Mouse (Mus musculus) cerebral cortex, adult 2 months (tissue): ENCODE results near the gene P3h4.

Experiments
- WGBS: fragments of 180-500 bp; shearing (Covaris S2); methylation state at CpG from one replicate; pipeline ENCODE4 v1.1.7; 2018; 5-methylcytosine and 5-hydroxymethylcytosine counted together

P3h4 gene

GRCm38 (mm10) chr11:100414021-100414913, at the start of gene P3h4:
Gene P3h4 (minus strand): TSS chr11:100414836.
- 3% methylated on average over 93 of the region's 93 CpGs for WGBS

GRCm38 (mm10) chr11:100462699-100463098, 48.1 kb upstream of the P3h4 start:
- whole genome bisulfite sequencing: 43% methylated on average over 10 of the region's 10 CpGs

- 65% methylated on average over 5 of the region's 5 CpGs for WGBS
Measured at GRCm38 (mm10) chr11:100457711-100458110, 43.1 kb upstream of the P3h4 start.

GRCm38 (mm10) chr11:100457247-100457646, 42.6 kb upstream of the P3h4 start:
- 79% methylated on average over 4 of the region's 4 CpGs for WGBS

- 68% methylated on average over 6 of the region's 6 CpGs for WGBS
Measured at GRCm38 (mm10) chr11:100442625-100443024, 28.0 kb upstream of the P3h4 start.

- WGBS: 90% methylated on average over 8 of the region's 8 CpGs
Measured at GRCm38 (mm10) chr11:100441797-100442196, 27.2 kb upstream of the P3h4 start, which contains the start of the genes Nt5c3b and Klhl10. Gene Nt5c3b (minus strand): TSS chr11:100441808. Gene Klhl10 (plus strand): TSS chr11:100441917.

- WGBS: 2% methylated on average over 45 of the region's 52 CpGs
Measured at GRCm38 (mm10) chr11:100440691-100441522, 26.3 kb upstream of the P3h4 start.

GRCm38 (mm10) chr11:100437901-100438300, 23.3 kb upstream of the P3h4 start:
- WGBS: 97% methylated on average over 1 of the region's 1 CpGs

GRCm38 (mm10) chr11:100435678-100436246, 21.1 kb upstream of the P3h4 start:
- WGBS: 67% methylated on average over 9 of the region's 9 CpGs

- WGBS: 98% methylated on average over 5 of the region's 5 CpGs
Measured at GRCm38 (mm10) chr11:100432002-100432401, 17.4 kb upstream of the P3h4 start.

- WGBS: 62% methylated on average over 7 of the region's 7 CpGs
Measured at GRCm38 (mm10) chr11:100430052-100430451, 15.4 kb upstream of the P3h4 start.

- 16% methylated on average over 9 of the region's 9 CpGs for WGBS
Measured at GRCm38 (mm10) chr11:100428612-100429199, 14.1 kb upstream of the P3h4 start.

- 91% methylated on average over 3 of the region's 3 CpGs for WGBS
Measured at GRCm38 (mm10) chr11:100426820-100427219, 12.2 kb upstream of the P3h4 start.

- WGBS: 38% methylated on average over 7 of the region's 7 CpGs
Measured at GRCm38 (mm10) chr11:100425851-100426250, 11.2 kb upstream of the P3h4 start.

- 94% methylated on average over 7 of the region's 7 CpGs for WGBS
Measured at GRCm38 (mm10) chr11:100423836-100424235, 9.2 kb upstream of the P3h4 start.

- 66% methylated on average over 8 of the region's 8 CpGs for whole genome bisulfite sequencing
Measured at GRCm38 (mm10) chr11:100421537-100421936, 6.9 kb upstream of the P3h4 start.

GRCm38 (mm10) chr11:100414914-100415822, 532 bp upstream of the P3h4 start, which contains the start of gene Fkbp10:
Gene Fkbp10 (plus strand): TSS chr11:100415697.
- 2% methylated on average over 30 of the region's 31 CpGs for WGBS

GRCm38 (mm10) chr11:100413541-100413940, 1.1 kb downstream of the P3h4 start:
- WGBS: 83% methylated on average over 11 of the region's 11 CpGs

- WGBS: 89% methylated on average over 11 of the region's 11 CpGs
Measured at GRCm38 (mm10) chr11:100411736-100412135, 2.9 kb downstream of the P3h4 start.

GRCm38 (mm10) chr11:100409686-100410085, 5.0 kb downstream of the P3h4 start:
- WGBS: 68% methylated on average over 3 of the region's 3 CpGs
